Mouse (Mus musculus): ENCODE results near the gene Mcemp1.

Mcemp1 gene

GRCm38 (mm10) chr8:3671980-3672491 lies 6.5 kb downstream of the Mcemp1 start, which contains the start of gene Fcor:
Gene Fcor, minus strand, starts transcription at chr8:3672362.
- DNase-seq (ENCODE audit: low spot score in 2 of 2), result peak; percentile 75 to 83

DNA sequence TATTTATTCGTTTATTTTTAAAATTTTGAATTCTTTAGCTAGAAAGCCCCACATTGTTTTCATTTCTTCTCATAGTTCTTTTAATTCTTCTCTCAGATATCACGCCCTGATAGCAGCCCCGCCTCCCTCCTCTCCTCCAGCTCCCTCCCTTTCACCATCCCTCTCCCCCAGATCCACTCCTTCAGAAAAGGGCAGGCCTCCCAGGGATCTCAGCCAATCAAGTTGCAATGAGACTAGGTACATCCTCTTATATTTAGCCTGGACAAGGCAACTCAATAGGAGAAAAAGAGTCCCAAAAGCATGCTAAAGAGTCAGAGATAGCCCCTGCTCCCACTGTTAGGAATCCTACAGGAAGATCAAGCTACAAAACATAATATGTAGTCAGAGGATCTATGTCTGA lies 9.1 kb downstream of the Mcemp1 start:
- no peak for DNase-seq (ENCODE audit: low spot score in 2 of 2)

- peak; percentile 90 to 92 for DNase-seq (ENCODE audit: low spot score in 2 of 2)
These were observed 10.8 kb downstream of the Mcemp1 start, which contains the start of gene Trappc5 for GRCm38 (mm10) chr8:3676131-3676992. Gene Trappc5, plus strand, starts transcription at chr8:3676299.

DNA sequence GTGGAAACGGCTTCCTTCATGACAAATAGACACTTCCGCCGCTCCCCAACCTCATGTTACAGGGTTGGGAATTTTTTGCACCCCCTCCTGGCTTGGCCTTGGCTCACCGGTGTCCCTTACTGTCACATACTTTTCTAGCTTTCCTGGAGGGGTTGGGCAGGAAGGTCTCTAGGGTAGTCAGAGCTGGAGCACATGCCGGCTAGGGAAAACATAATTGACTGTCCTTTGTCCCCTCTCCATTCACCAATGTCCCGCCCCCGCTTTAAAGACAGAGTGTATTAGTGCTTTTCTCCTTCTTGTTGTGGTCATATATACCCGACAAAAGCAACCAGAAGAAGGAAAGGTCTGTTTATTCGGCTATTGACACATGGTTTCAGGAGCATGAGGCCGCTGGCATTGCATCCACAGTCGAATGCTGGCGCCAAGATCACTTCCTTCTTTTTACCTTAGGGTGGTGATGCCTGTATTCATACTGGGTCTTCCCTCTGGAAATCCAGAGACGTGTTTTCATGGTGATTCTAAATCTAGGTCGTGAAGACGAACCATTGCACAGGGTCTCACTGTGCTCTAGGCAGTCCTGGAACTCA lies 11.5 kb downstream of the Mcemp1 start:
- peak in 1 of 2 experiments; percentile 15 for DNase-seq (ENCODE audit: low spot score in 2 of 2)

- DNase-seq (ENCODE audit: low spot score in 2 of 2), result no peak
These were observed 13.3 kb downstream of the Mcemp1 start for GRCm38 (mm10) chr8:3678831-3679230.

GRCm38 (mm10) chr8:3679236-3679635 lies 13.7 kb downstream of the Mcemp1 start:
- no peak for DNase-seq (ENCODE audit: low spot score in 2 of 2)

DNA sequence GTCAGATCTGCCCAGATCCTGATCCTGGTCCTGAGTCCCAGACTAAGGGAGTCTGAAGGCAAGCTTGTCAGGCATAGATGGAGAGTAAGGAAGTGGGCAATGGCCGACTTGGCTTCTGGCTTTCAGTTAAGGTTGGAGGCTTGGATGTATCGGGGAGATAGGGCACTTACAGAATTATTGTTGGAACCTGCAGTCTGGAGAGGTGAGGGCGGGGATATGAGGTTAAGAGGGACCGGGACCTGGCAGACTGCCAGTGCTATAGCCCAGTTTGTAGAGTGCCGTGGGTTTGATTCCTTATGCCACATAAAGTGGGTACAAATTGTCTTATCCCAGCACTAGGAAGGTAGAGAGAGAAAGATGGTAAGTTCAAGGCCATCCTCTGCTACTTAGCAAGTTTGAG lies 14.1 kb downstream of the Mcemp1 start:
- DNase-seq (ENCODE audit: low spot score in 2 of 2), result no peak

DNA sequence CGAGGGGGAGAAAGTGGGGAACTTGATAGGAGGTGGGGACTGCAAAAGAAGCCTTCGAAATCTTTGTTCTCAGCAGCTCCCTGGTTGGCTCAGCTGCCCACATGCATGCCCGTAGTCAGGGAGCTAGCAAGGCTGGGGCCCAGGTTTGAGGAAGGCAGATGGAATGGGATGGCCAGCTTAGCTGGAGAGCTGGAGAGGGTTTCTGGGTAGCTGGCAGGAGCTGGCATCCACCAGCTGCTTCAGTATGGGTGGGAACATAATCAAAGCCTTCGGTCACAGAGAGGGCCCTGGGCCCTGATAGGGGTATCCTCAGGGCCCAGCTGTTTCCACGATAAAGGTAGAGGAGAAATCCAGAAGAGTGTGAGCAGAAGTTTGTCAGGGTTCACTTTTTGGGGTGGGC lies 16.9 kb downstream of the Mcemp1 start:
- no peak for DNase-seq (ENCODE audit: low spot score in 2 of 2)

DNA sequence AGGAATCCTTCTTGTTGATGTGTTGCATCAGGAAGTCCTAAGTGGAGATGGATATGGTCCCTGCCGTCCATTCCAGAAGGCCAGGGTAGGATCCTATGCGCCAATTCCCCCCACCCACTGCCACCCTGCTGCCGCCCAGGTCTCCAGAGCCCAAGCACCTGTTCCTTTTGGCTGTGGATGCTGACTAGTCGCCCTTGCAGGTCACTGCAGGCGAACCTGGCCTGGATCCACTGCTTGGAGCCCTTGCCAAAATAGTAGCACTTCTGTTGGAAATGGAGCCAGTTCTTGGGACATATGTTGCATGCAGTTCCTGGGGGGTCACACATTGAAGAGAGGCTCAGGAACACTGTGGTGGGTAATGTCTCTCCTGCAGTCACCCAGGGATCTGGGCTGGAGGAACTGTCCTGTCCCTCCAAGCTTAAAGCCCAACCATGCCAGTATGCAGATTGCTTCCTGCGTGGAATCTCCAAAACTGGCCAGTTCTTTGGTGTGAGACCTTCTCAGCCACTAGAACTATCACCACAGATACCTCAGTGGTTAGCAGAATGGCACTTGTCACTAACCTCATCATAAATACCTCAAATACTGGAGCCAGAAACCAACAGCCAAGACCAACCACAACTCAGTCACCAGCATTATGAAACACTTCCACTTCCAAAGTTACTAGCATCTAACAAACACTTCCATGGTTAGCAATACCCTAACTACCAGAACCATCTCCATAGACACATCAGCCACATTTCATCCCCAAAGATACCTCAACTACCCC lies 18.0 kb downstream of the Mcemp1 start:
- no peak for DNase-seq (ENCODE audit: low spot score in 2 of 2)

GRCm38 (mm10) chr8:3684530-3684929 lies 19.0 kb downstream of the Mcemp1 start:
- DNase-seq (ENCODE audit: low spot score in 2 of 2), result no peak

- no peak for DNase-seq (ENCODE audit: low spot score in 2 of 2)
These were observed 19.9 kb downstream of the Mcemp1 start for GRCm38 (mm10) chr8:3685422-3685821.

DNA sequence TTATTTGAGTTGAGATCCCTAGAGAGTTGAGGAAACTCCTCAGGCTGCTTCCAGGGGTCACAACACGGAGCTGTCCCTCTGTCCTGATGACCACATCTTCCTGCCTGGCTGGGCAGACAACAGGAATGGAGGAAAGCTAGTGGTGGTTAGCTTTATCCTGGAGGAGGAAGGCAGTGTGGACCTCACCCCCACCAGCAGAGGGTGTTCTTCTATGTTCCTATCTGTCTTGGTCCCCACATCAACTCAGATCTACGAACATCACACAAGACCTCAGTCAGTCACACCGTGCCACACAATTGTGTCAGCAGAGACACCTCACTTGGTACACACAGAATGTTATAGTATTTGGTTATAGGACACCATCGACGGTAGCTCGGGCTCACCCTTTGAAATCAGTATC lies 22.0 kb downstream of the Mcemp1 start:
- no peak for DNase-seq (ENCODE audit: low spot score in 2 of 2)

DNA sequence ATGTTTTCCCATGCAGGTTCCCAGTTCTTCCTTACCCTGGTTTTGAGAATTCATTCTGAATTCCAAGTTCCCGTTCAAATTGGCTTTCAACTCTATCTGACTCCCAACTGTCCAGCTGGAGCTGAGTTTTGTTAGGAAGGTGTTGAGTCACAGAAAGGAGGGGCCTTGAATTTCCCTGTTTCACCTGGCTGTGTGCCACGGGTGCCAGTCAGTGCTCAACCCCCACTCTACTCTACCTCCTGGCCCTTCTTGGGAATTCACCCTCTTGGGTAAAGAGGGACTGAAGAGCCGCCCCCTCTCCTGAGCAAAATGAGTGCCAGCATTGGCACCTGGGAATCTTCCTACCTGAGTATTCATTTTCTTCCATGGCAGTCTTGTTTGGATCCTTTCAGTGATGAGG lies 25.2 kb downstream of the Mcemp1 start:
- DNase-seq (ENCODE audit: low spot score in 2 of 2), result no peak

DNA sequence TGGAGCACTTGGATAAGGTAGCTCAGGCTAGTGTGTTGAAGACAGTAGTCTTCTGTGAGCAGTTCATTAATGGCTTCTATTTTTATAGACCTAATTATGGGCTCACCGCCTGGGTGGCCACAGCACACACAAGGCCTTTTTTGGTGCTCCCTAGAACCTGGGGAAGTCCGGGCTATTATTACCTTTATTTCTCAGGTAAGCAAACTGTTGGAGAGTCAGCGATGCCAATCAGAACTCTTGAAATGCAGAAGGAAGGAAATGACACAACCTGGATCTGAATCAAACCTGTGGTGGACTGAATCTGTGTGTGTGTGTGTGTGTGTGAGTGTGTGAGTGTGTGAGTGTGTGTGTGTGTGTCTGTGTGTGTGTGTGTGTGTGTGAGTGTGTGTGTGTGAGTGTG lies 28.6 kb downstream of the Mcemp1 start, which contains the start of gene Fcer2a:
TSS of gene Fcer2a (minus strand) at position 55 of the 400 bp plus-strand sequence.
- no peak for DNase-seq (ENCODE audit: low spot score in 2 of 2)

DNA sequence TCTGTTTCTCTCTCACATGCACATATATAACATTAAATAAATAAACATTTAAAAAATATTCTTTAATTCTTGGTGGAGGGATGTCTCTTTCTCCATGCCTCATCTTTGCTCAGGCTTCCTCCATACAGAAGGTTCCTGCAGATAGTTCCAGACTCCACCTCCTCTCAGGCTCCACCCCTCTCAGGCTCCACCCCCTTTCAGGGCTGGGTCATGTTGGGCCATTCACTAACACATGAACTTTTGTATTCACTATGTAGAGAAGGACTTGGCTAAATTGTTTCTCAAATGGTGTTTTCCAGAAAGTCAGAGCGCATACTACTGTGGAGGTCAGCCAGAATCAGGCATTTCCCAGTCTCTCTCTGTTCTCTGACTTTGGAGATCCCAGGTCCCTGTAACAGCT lies 35.9 kb downstream of the Mcemp1 start:
- DNase-seq (ENCODE audit: low spot score in 2 of 2), result no peak

- DNase-seq (ENCODE audit: low spot score in 2 of 2), result no peak
These were observed 40.2 kb downstream of the Mcemp1 start for GRCm38 (mm10) chr8:3705711-3706110.

GRCm38 (mm10) chr8:3707611-3708010 lies 42.1 kb downstream of the Mcemp1 start:
- DNase-seq (ENCODE audit: low spot score in 2 of 2), result no peak

DNA sequence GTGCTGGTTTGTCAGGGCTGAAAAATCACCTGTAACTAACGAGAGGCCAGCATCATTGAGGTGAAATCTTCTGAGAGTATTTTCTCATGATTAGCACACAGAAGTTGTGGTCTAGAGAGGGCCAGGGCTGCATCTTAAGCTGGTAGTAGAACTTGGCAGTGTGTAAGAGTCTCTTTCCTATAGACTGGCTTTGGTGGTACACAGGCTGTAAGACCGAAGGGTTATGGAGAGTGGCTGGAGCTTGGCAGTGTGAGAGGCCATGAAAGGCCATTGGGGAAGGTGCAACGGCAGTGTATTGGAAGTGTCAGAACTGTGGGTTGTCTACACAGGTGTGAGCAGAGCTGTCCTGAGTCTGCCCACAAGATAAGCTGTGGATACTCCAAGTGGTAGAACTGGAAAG lies 44.8 kb downstream of the Mcemp1 start:
- DNase-seq (ENCODE audit: low spot score in 2 of 2), result no peak

GRCm38 (mm10) chr8:3711646-3712045 lies 46.1 kb downstream of the Mcemp1 start:
- DNase-seq (ENCODE audit: low spot score in 2 of 2), result no peak

GRCm38 (mm10) chr8:3717321-3717954 lies 51.9 kb downstream of the Mcemp1 start:
- no peak for DNase-seq (ENCODE audit: low spot score in 2 of 2)

DNA sequence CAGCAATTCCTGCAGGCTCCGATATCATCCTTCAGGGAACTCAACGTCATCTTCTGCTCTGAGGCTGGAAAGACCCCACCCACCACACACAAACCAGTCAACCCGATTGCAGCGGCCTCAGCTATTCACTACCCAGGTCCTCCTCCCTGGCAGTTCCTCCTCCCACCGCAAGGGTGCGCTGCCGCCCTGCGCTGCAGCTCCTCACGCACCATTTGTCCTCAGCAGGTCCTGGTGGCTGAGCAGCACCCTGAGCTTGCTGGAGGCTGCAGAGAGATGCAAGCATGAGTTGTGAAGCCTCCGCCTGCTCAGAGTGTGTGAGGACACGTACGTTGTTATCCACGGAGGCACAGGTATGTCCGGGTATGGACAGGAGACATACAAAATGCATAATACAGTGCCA lies 53.0 kb downstream of the Mcemp1 start:
- DNase-seq (ENCODE audit: low spot score in 2 of 2), result peak; percentile 51 to 62
